Mouse (Mus musculus) liver, embryonic 15.5 days (tissue): ENCODE results near the gene Snhg11. TPM values are rescaled to one million over a fixed set of nuclear protein-coding genes. Genes with fewer than 3 reads are reported as not detected.

Experiments
- ATAC-seq: fragments of 200-750 bp; cut with Nextera tagmentation; 2 replicates; pipeline ENCODE4 v1.8.0; 2017; ENCODE audit warnings: moderate number of reproducible peaks, mild to moderate bottlenecking, moderate library complexity; ENCODE audit not compliant: insufficient read depth
- H3K27ac ChIP-seq: fragments of 300-500 bp; sonication (generic); replicated peaks from 2 replicates; pipeline ENCODE4 v1.5.1; 2015; ENCODE audit warnings: mild to moderate bottlenecking, inconsistent platforms
- H3K27me3 ChIP-seq: fragments of 300-500 bp; sonication (generic); 2 replicates; pipeline ENCODE4 v1.6.1; 2015; ENCODE audit warnings: mild to moderate bottlenecking, inconsistent platforms
- H3K36me3 ChIP-seq: fragments of 300-500 bp; sonication (generic); replicated peaks from 2 replicates; pipeline ENCODE4 v1.6.1; 2015; ENCODE audit warnings: moderate library complexity, mild to moderate bottlenecking, inconsistent platforms
- H3K4me1 ChIP-seq: fragments of 300-500 bp; sonication (generic); replicated peaks from 2 replicates; pipeline ENCODE4 v1.6.1; 2015; ENCODE audit warnings: inconsistent platforms
- H3K4me2 ChIP-seq: fragments of 300-500 bp; sonication (generic); 2 replicates; pipeline ENCODE4 v1.6.1; 2015; ENCODE audit warnings: moderate library complexity, mild to moderate bottlenecking, inconsistent platforms
- H3K4me3 ChIP-seq: fragments of 300-500 bp; sonication (generic); replicated peaks from 2 replicates; pipeline ENCODE4 v1.5.1; 2015; ENCODE audit warnings: mild to moderate bottlenecking, inconsistent platforms
- H3K9ac ChIP-seq: fragments of 300-500 bp; sonication (generic); 2 replicates; pipeline ENCODE4 v1.6.1; 2015; ENCODE audit warnings: moderate library complexity, mild to moderate bottlenecking, inconsistent platforms
- H3K9me3 ChIP-seq: fragments of 300-500 bp; sonication (generic); replicated peaks from 2 replicates; pipeline ENCODE4 v1.6.1; 2016; ENCODE audit warnings: inconsistent platforms
- WGBS: fragments of 180-500 bp; shearing (Covaris S2); methylation state at CpG from one replicate; pipeline ENCODE4 v1.1.7; 2015; ENCODE audit warnings: mixed read lengths; ENCODE audit not compliant: insufficient replicate concordance; 5-methylcytosine and 5-hydroxymethylcytosine counted together
- polyA plus RNA-seq: library from polyadenylated mRNA; unstranded; fragments of >200 nt; fragmentation: Nextera tagmentation; extraction: Ambion mirVana; gene quantifications from 2 replicates; pipeline ENCODE4 v1.2.1, GENCODE M21; 2015

The Snhg11 gene
- 1.5 and 2.3 TPM in 2 replicates for polyA plus RNA-seq

DNA sequence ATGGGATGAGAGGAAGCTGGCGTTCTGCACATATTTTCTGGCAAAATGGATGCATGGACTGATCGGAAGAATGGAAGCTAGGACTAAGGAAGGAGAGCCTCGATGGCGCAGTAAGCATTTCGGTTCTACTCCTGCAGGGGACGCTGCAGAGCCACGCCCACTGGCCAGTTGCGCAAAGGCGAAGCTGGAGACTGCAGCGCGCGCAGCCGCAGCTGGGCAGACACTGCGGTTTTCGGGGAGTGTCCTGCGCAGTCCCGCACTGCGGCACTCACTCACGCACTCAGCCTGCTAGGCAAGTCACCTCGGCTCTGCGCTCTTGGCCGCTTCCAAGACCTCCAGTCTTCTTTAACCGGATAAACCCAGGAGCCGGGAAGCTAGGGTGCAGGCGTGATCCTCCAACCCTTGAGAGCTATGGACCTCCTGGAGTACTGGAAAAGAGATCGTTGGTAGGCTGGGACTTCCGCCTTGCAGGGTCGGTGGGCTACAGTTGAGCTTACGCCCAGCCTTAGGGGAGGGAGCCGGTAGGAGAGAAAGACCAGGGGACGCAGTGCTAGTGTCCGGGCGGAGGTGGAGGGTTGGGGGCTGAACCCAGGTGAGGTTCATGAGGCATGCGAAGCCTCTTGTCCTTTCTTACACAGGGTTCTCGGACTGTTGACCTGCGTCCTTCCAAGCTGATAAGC is at the start of gene Snhg11:
TSS of gene Snhg11 (plus strand) at position 196 of the 680 bp plus-strand sequence.
- peaks cover 51% of the 10 kb centered on the region for H3K27me3 ChIP-seq
- no peak within 1 kb of the TSS for H3K9ac ChIP-seq
- no peaks in the 10 kb centered on the region for H3K9me3 ChIP-seq
- no peak within 1 kb of the TSS for H3K27ac ChIP-seq
- no peaks in the 10 kb centered on the region for H3K36me3 ChIP-seq
- ATAC-seq = no peak
- peaks cover 14% of the 10 kb centered on the region for H3K4me1 ChIP-seq
- H3K4me2 ChIP-seq = peak within 1 kb of the TSS; percentile 55
- 5% methylated on average over 36 of the region's 36 CpGs for WGBS
- H3K4me3 ChIP-seq = peak within 1 kb of the TSS; percentile 34

GRCm38 (mm10) chr2:158334356-158334755 is 41.1 kb upstream of the Snhg11 start:
- Histone ChIP-seq H3K4me3 (no peak overlapping the region), H3K36me3 (no peaks in the 10 kb centered on the region), H3K4me2 (no peak overlapping the region), H3K9ac (no peak overlapping the region), H3K27me3 (no peaks in the 10 kb centered on the region), H3K9me3 (no peaks in the 10 kb centered on the region), H3K27ac (no peak overlapping the region), H3K4me1 (no peaks in the 10 kb centered on the region)
- no peak for ATAC-seq
- 72% methylated on average over 13 of the region's 13 CpGs for WGBS

DNA sequence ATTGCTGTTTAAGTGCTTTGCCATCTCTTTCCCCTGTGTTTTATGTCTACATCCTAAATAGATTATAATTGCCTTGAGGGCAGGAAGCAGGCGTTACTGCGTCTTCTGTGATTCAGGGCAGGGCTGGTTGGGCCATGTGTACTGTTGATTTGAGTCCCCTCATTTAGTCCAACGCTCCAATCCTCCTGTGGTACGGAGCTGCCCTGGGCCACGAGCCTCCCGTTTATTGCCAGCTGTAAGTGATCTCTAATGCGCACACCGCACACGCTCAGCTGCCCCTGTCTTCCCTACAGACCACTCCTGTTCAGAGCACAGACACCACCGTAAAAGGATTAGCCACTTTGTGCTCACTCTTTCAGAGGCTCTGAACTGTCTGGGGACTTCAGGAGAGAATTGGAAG is 37.7 kb upstream of the Snhg11 start:
- H3K4me1 ChIP-seq = no peaks in the 10 kb centered on the region
- H3K27me3 ChIP-seq = no peaks in the 10 kb centered on the region
- H3K27ac ChIP-seq = no peak overlapping the region
- H3K4me3 ChIP-seq = no peak overlapping the region
- no peak overlapping the region for H3K4me2 ChIP-seq
- no peak overlapping the region for H3K9ac ChIP-seq
- ATAC-seq = no peak
- no peaks in the 10 kb centered on the region for H3K36me3 ChIP-seq
- H3K9me3 ChIP-seq = no peaks in the 10 kb centered on the region
- WGBS = 79% methylated on average over 10 of the region's 10 CpGs

- Histone ChIP-seq H3K27ac (no peak overlapping the region), H3K36me3 (no peaks in the 10 kb centered on the region), H3K4me1 (no peaks in the 10 kb centered on the region), H3K27me3 (no peaks in the 10 kb centered on the region), H3K4me3 (no peak overlapping the region), H3K9me3 (no peaks in the 10 kb centered on the region), H3K4me2 (no peak overlapping the region), H3K9ac (no peak overlapping the region)
- WGBS = 30% methylated on average over 11 of the region's 11 CpGs
- no peak for ATAC-seq
These were observed 35.4 kb upstream of the Snhg11 start for GRCm38 (mm10) chr2:158339948-158340564.

GRCm38 (mm10) chr2:158341324-158341723 is 34.1 kb upstream of the Snhg11 start:
- 55% methylated on average over 2 of the region's 2 CpGs for WGBS
- H3K4me2 ChIP-seq = no peak overlapping the region
- H3K27me3 ChIP-seq = no peaks in the 10 kb centered on the region
- peak; percentile 63; the same call in 1 of the 2 replicates for ATAC-seq
- no peaks in the 10 kb centered on the region for H3K9me3 ChIP-seq
- no peaks in the 10 kb centered on the region for H3K36me3 ChIP-seq
- no peaks in the 10 kb centered on the region for H3K4me1 ChIP-seq
- H3K9ac ChIP-seq = no peak overlapping the region
- no peak overlapping the region for H3K27ac ChIP-seq
- no peak overlapping the region for H3K4me3 ChIP-seq

DNA sequence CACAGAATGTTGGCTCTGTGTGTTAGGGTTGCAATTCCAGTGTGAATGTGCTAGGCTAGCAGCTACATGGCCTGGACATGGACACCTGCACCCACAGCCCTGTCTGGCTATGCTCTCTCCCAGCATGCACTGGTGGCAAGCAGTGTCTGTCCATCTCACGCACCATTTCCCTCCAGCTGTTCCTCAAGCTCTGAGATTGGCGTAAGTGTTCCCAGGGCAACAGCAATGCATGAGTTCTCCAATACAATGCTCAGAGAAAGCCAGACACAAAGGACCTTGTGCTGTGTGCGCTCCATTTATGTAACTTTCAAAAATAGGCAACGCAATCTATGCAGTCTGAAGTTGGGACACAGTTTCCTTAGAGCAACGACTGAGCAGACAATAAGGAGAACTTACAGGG is 31.9 kb upstream of the Snhg11 start:
- Histone ChIP-seq H3K27me3 (0 out of 2 replicates have a peak, but pooled peaks cover 3% of the 10 kb centered on the region), H3K4me2 (no peak overlapping the region), H3K9ac (no peak overlapping the region), H3K4me1 (no peaks in the 10 kb centered on the region), H3K27ac (no peak overlapping the region), H3K36me3 (no peaks in the 10 kb centered on the region), H3K9me3 (no peaks in the 10 kb centered on the region), H3K4me3 (no peak overlapping the region)
- WGBS = 65% methylated on average over 5 of the region's 5 CpGs
- ATAC-seq = no peak

GRCm38 (mm10) chr2:158346467-158346866 is 29.0 kb upstream of the Snhg11 start:
- Histone ChIP-seq H3K27ac (no peak overlapping the region), H3K9ac (no peak overlapping the region), H3K36me3 (no peaks in the 10 kb centered on the region), H3K4me1 (no peaks in the 10 kb centered on the region), H3K4me2 (no peak overlapping the region), H3K9me3 (no peaks in the 10 kb centered on the region), H3K4me3 (no peak overlapping the region), H3K27me3 (0 out of 2 replicates have a peak, but pooled peaks cover 3% of the 10 kb centered on the region)
- peak; percentile 21; the same call in 1 of the 2 replicates for ATAC-seq
- 53% methylated on average over 6 of the region's 6 CpGs for WGBS

- H3K9ac ChIP-seq = no peak overlapping the region
- ATAC-seq = no peak
- no peaks in the 10 kb centered on the region for H3K9me3 ChIP-seq
- H3K4me3 ChIP-seq = no peak overlapping the region
- H3K27me3 ChIP-seq = 0 out of 2 replicates have a peak, but pooled peaks cover 3% of the 10 kb centered on the region
- no peak overlapping the region for H3K27ac ChIP-seq
- WGBS = 3% methylated on average over 6 of the region's 6 CpGs
- H3K4me2 ChIP-seq = no peak overlapping the region
- H3K36me3 ChIP-seq = no peaks in the 10 kb centered on the region
- H3K4me1 ChIP-seq = no peaks in the 10 kb centered on the region
These were observed 27.6 kb upstream of the Snhg11 start for GRCm38 (mm10) chr2:158347868-158348267.

- H3K4me2 ChIP-seq = no peak overlapping the region
- 59% methylated on average over 3 of the region's 3 CpGs for WGBS
- peaks cover 39% of the 10 kb centered on the region for H3K36me3 ChIP-seq
These were observed 22.5 kb upstream of the Snhg11 start for GRCm38 (mm10) chr2:158352801-158353520.

DNA sequence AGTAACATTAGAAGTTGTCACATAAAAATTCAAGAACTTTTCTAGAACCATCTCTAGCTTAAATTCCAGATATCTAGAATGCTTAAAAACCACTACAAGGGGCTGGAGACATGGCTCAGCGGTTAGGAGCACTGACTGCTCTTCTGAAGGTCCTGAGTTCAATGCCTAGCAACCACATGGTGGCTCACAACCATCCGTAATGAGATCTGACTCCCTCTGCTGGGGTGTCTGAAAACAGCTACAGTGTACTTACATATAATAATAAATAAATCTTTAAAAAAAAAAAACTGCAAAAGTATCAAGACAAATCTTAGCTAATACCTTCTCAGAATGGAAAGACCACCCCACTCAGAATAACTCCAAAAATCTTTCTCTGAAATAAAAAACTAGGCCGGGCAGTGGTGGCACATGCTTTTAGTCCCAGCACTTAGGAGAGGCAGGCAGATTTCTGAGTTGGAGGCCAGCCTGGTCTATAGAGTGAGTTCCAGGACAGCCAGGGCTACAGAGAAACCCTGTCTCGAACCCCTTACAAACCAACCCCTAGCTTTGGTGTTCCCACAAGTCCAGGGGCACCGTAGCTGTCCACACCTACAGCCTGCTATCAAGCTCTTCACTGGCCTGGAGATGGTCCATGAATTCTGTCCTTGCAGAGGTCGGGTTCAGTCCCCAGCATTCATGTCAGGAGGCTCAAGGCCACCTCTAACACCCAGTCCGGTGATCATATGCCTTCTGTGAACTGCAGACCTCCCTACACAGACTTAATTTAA is 20.9 kb upstream of the Snhg11 start:
- peaks cover 55% of the 10 kb centered on the region for H3K36me3 ChIP-seq

More at GRCm38 (mm10) chr2:158352801-158353520, 22.5 kb upstream of the Snhg11 start:
- ATAC-seq = no peak
- no peak overlapping the region for H3K4me3 ChIP-seq
- H3K27me3 ChIP-seq = no peaks in the 10 kb centered on the region
- H3K9ac ChIP-seq = no peak overlapping the region
- H3K9me3 ChIP-seq = no peaks in the 10 kb centered on the region
- H3K27ac ChIP-seq = no peak overlapping the region
- 0 out of 2 replicates have a peak, but pooled peaks cover 3% of the 10 kb centered on the region for H3K4me1 ChIP-seq

More for the DNA sequence above, 20.9 kb upstream of the Snhg11 start:
- no peak overlapping the region for H3K4me2 ChIP-seq
- H3K4me3 ChIP-seq = no peak overlapping the region
- ATAC-seq = no peak
- peaks cover 17% of the 10 kb centered on the region for H3K4me1 ChIP-seq
- no peaks in the 10 kb centered on the region for H3K27me3 ChIP-seq
- no peak overlapping the region for H3K9ac ChIP-seq
- no peaks in the 10 kb centered on the region for H3K9me3 ChIP-seq
- WGBS = 73% methylated on average over 7 of the region's 7 CpGs
- H3K27ac ChIP-seq = no peak overlapping the region
